Mouse (Mus musculus) ovary, adult 18-20 months (tissue): Measurements from ENCODE around the gene Greb1.

Experiments
- DNase-seq: peaks from one replicate; pipeline ENCODE4 v3.0.0; 2022; ENCODE audit warnings: low spot score, mixed read lengths

The Greb1 gene

GRCm38 (mm10) chr12:16694783-16695182 is 105.9 kb downstream of the Greb1 start:
- DNase-seq, result no peak

DNA sequence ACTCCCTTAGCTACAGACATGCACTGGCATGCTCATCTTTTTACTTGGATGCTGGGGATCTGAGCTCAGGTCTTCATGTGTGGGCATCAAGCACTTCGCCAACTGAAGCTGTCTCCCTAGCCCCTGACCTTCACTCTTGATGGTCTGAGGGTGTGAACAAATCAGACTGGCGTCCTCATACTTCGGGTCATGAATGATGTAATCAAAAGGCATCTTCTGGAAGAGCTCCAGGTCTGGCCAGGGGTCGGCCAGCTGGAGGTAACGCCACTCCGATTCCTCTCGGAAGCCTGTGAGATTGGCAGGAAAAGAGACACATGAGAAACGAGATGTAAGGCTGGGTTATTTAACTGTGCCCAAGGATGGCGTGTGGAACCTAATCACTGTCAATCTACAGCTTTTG is 110.1 kb downstream of the Greb1 start:
- DNase-seq, result no peak

GRCm38 (mm10) chr12:16672246-16672645 is 128.4 kb downstream of the Greb1 start:
- DNase-seq, result no peak

DNA sequence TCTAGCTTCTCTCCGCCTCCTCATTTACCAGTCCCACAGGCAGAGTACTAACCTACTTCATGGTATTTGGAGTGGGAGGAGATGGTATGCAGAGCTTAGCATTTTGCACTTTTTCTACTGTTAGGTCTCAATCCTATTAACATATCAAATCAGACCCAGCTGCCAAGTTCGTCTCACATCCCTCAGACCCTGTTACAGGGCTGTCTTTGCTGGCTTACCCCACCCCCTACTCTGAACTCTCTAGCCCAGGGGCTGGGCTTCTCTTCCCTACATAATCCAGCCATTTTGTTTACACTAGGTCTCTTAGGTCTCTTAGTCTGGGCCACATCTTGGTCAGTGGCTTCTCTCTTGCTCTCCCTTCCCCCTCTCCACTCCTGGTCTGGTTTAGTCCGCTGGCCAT is 131.5 kb downstream of the Greb1 start:
- DNase-seq, result no peak

- no peak for DNase-seq
Measured at GRCm38 (mm10) chr12:16665022-16665421, 135.7 kb downstream of the Greb1 start.

- no peak for DNase-seq
Measured at GRCm38 (mm10) chr12:16662955-16663585, 137.6 kb downstream of the Greb1 start.

DNA sequence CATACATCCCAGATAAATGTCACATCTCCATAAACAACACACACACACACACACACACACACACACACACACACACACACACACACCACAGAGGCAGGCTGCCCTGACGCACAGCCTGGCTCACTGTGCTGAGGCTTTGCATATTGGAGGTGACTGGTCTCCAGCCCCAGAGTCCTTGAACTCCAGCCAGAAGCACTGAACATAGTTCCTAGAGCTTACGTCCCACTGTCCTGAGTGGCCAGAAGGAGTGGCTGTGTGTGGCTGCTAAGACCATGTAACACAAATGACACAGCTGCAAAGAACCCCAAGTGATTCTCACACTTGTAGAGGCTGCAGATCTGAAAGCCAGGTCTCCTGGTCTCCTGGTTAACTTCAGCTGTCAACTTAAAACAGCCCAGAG is 138.8 kb downstream of the Greb1 start:
- no peak for DNase-seq

- DNase-seq, result no peak
Measured at GRCm38 (mm10) chr12:16661459-16661858, 139.2 kb downstream of the Greb1 start.

DNA sequence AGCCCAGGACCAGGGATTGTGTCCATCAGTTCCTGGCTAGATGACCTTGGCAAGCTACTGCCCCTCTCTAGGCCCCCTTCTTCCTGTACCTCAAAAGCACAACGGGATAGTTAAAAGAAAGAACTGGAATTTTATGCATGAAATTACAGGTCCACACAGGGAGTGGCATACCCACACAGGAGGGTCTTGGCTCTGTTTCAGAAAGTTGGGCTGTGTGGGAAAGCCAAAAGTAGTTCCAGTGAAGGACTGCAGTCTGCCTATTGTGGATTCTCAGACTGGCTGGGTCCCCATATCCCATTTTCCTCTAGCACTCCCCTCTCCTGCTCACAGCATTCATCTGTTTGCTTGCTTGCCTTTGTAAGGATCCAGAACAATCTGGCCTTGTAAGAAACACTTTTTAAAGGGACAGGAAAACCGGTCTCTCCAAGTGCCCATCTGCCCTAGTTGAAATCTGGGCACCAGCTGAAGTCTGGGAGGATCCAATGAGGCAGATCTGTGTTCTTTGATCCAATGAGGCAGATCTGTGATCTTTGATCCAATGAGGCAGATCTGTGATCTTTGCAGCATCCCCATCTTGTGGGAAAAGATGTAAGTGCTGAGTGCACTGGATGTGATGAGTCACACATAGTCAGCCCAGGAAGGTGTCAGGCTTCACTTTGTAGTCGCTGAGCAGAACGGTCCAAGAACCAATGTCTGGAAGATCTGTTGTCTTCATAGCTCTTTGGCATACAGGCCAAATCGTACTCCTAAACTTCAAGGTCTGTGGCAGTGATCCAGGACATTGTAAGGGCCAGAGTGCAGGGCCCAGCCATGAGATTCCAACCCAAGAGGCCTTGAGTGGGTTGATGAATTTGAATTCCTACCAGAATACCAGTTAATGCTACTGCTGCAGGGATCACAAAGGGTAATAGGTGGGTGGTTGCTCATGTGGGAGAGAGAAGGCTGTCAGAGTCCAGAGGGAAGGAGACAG is 143.5 kb downstream of the Greb1 start:
- no peak for DNase-seq

DNA sequence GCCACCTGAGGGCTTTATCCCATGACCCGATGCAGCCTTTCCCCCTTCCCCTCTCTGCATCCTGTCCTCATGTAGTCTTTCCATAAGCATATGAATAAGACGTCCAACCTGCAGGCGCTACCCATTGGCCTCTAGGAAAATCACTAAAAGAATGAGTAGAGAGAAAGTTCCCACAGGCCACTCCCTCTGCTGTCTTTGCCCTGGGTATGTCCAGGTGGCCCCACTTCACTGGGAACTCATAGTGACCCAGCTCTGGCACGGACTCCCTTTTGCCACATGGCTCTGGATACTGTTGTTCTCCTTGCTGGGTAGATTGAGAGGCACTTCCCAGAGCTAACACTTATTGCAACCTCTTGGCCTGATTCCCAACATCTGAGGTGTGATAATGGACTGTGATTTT is 145.1 kb downstream of the Greb1 start:
- DNase-seq, result no peak

DNA sequence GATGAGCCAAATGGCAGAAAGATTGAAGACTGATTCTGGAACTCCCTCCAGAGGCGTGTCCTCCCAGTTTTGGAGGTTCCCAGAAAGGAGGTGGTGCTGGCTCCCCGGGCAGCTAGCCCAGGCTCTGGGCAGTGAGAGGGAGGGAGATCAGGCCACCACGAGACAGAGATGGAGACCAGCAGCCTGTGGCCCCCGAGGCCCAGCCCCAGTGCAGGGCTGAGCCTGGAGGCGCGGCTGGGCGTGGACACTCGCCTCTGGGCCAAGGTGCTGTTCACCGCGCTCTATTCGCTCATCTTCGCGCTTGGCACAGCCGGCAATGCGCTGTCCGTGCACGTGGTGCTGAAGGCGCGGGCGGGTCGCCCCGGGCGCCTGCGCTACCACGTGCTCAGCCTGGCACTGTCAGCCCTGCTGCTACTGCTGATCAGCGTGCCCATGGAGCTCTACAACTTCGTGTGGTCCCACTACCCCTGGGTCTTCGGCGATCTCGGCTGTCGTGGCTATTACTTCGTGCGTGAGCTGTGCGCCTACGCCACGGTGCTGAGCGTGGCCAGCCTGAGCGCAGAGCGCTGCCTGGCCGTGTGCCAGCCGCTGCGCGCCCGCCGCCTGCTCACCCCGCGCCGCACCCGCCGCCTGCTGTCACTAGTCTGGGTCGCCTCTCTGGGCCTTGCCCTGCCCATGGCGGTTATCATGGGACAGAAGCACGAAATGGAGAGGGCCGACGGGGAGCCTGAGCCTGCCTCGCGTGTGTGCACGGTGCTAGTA is 147.2 kb downstream of the Greb1 start, which contains the start of gene Ntsr2:
Ntsr2 (plus strand) TSS at position 51 of the 762 bp plus-strand sequence.
- DNase-seq, result peak; percentile 74

- DNase-seq, result no peak
Measured at GRCm38 (mm10) chr12:16649819-16650218, 150.9 kb downstream of the Greb1 start.

GRCm38 (mm10) chr12:16648273-16648672 is 152.4 kb downstream of the Greb1 start:
- no peak for DNase-seq

DNA sequence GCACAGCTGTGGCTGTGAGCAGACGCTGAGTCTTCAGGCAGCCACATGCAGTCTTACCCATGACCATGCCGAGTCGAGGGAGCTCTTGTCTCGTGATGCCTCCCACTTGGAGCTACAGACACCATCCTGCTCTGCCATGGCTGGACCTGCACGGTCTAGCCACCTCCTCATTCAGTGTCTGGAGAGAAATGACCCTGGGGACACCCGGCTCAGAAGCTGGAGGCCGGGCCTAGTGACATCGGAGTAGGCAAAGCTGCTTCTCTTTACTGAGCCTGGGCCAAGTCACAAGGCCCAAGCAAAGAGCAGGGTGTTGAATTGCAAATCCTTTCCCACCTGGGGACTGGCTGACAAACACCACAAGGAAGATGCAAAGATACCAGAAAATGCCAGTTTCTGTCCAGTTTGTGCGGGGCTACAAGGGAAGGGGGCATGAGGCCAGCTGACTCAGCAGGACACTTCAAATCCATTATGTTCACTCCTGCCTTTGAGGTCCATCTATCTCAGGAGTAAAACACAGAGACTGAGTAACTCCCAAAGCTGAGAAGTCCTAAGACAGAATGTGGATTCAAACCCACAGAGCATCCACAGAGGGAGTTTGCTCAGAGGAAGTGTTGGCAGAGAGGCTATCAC is 153.8 kb downstream of the Greb1 start:
- DNase-seq, result no peak

- no peak for DNase-seq
Measured at GRCm38 (mm10) chr12:16644698-16645097, 156.0 kb downstream of the Greb1 start.

- DNase-seq, result no peak
Measured at GRCm38 (mm10) chr12:16643508-16644345, 157.0 kb downstream of the Greb1 start.

GRCm38 (mm10) chr12:16642000-16642399 is 158.7 kb downstream of the Greb1 start:
- DNase-seq, result no peak

GRCm38 (mm10) chr12:16640075-16640474 is 160.6 kb downstream of the Greb1 start:
- no peak for DNase-seq

GRCm38 (mm10) chr12:16639078-16639771 is 161.5 kb downstream of the Greb1 start:
- no peak for DNase-seq

GRCm38 (mm10) chr12:16635816-16636215 is 164.9 kb downstream of the Greb1 start:
- DNase-seq, result no peak
